Mouse (Mus musculus) layer of hippocampus, adult 2 months (tissue): Measurements from ENCODE around the gene Dhdh. TPM values are rescaled to one million over a fixed set of nuclear protein-coding genes. Genes with fewer than 3 reads are reported as not detected.

Experiments
- DNase-seq, 2 experiments: peaks; one replicate each; pipeline ENCODE4 v3.0.0; 2022; ENCODE audit warnings: low spot score in 2 of 2
- H3K27ac ChIP-seq: fragments of 200-600 bp; 2 replicates; pipeline ENCODE4 v1.8.1; 2022
- H3K4me3 ChIP-seq: fragments of 200-600 bp; 2 replicates; pipeline ENCODE4 v1.8.1; 2022; ENCODE audit warnings: mild to moderate bottlenecking
- CTCF ChIP-seq: fragments of 200-600 bp; conservative IDR thresholded peaks from 2 replicates; pipeline ENCODE4 v1.8.1; 2022; ENCODE audit warnings: antibody characterized with exemption, mild to moderate bottlenecking, moderate library complexity
- total RNA-seq, 2 experiments: library from RNA; stranded (reverse); gene quantifications; 2 replicates each; pipeline ENCODE4 v1.2.3; 2021

The Dhdh gene
- total RNA-seq, 2 experiments from 2014 or later, result 4.3 to 4.4 TPM

DNA sequence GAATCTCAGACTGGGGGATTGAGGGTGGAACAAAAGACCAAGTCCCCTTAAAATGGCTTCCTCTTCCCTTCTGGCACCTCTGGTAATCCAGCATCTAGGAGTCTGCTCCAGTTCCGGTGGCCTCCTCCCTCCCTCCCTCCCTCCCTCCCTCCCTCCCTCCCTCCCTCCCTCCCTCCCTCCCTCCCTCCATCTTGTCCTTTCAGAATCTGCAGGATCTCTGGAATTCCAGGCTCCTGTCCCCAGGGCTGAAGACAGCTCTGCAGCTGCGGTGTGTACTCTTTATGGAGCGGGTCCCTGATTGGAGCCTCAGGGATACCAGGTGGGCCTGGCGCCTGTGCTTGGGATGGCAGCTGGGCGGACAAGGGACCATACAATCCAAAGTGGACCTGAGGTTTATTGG lies 27.3 kb downstream of the Dhdh start:
- Histone ChIP-seq H3K4me3 (no peak overlapping the region), H3K27ac (peak overlapping the region; percentile 94)
- DNase-seq, result no peak
- no peak for TF ChIP-seq CTCF

DNA sequence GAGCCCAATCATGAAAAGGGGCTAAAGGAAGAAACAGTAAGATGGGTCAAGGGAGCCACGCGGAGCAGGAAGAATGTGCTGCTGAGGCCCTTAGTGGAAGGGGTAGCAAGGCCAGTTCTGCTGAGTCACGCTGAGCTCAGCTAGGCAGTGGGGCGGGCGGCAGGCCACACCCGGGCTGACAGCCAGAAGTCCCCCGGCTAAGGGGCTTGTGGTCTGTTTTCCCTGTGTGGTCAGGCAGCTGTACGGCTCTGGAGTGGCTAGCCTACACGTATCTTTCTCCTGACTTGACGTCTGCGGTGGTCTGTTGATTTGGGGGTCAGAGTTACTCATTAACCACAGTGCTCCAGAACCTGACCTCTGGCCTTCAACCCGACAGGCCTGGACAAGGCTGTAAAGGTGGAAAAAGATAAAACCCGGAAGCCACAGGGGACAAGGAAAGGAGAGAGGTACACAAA lies 27.7 kb downstream of the Dhdh start:
- DNase-seq, result no peak
- H3K4me3 ChIP-seq, result no peak overlapping the region
- peak overlapping the region; percentile 94 for H3K27ac ChIP-seq
- no peak for TF ChIP-seq CTCF

DNA sequence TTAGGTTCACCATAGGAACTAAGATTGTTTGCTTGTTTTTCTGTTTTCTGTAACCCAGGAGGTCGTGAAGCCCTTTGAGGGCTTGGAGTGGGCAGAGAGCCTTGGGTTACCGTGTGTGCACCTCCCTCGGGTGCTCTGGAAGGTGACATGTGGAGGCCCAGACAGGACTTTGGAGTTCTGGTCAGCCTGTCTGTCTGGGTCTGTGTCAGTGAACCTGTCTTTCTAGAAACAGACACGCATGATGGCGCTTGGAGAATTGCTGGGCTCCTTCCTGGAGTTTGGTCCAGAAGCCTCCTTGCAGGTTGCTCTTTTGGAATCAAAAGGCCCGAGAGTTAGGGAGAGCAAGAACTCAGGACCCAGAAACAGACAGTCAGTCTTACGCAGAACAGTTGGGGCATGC lies 28.2 kb downstream of the Dhdh start:
- peak overlapping the region; percentile 96 for H3K4me3 ChIP-seq
- H3K27ac ChIP-seq, result peak overlapping the region; percentile 94
- no peak for DNase-seq
- TF ChIP-seq CTCF, result no peak

DNA sequence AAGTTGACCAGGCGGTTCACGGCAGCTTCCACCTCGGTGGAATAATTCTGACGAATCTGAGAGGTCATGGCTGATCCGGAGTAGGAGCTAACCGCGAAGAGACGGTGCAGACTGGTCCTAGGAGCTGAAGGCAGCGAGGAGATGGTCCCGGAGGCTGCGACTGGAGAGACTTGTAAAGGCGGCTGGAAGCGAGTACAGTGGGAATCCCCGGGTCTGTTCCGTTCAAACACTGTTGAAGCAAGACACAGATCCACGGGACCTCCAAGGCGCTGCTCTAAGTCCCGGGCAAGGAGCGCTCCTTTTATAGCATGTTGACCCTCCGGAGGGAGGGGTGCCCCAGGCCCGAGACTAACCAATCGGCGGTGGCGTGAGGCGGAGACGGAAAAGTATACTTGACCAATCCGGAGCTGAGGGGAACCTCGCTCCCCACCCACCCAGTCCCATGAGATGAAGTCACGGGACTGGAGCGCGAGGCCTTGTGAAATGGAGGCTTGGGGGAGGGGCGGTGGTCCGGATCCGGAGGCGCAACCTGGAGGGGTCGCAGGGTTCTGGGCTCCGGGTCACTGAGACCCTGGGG lies 29.0 kb downstream of the Dhdh start, which contains the start of gene Ftl1:
Gene Ftl1, minus strand, starts transcription at position 321 of the 577 bp plus-strand sequence.
- peak within 1 kb of the TSS; percentile 94 for H3K27ac ChIP-seq
- peak within 1 kb of the TSS; percentile 96 for H3K4me3 ChIP-seq
- DNase-seq, result peak; percentile 95 to 98

DNA sequence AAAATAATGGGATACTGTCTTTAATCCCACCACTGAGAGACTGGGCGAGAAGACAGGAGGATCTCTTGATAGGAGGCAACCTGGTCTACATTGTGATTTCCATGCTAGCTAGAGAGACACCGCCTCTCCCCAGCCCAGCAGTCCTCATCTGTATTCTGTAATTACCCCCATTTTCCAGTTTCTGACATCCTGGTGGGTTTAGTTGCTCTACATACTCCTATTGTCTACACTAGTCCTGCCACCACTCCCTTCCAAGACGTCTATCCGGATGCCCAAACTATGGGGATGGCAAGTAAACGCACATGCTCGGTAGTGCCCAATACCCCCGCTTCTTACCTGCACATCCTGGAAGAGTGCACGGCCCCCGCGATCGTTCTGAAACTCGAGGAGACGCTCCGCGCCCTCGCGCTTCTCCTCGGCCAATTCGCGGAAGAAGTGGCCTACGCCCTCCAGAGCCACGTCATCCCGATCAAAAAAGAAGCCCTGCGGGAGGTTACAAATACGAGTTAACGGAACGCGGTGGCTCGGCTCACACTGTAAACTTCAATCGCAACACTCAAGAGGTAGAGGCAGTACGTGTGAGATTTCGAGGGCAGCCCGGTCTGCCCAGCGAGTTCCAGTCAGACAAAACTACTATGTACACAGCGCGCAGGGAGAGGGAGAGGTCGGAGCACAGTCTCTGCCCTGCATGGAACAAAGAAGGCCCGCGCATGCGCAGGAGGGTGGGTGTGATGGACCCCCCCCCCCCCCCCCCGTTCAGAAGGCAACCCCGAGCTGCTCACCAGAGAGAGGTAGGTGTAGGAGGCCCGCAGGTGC lies 29.6 kb downstream of the Dhdh start:
- DNase-seq, result peak; percentile 57 to 79
- H3K4me3 ChIP-seq, result peak overlapping the region; percentile 96
- no peak for TF ChIP-seq CTCF

DNA sequence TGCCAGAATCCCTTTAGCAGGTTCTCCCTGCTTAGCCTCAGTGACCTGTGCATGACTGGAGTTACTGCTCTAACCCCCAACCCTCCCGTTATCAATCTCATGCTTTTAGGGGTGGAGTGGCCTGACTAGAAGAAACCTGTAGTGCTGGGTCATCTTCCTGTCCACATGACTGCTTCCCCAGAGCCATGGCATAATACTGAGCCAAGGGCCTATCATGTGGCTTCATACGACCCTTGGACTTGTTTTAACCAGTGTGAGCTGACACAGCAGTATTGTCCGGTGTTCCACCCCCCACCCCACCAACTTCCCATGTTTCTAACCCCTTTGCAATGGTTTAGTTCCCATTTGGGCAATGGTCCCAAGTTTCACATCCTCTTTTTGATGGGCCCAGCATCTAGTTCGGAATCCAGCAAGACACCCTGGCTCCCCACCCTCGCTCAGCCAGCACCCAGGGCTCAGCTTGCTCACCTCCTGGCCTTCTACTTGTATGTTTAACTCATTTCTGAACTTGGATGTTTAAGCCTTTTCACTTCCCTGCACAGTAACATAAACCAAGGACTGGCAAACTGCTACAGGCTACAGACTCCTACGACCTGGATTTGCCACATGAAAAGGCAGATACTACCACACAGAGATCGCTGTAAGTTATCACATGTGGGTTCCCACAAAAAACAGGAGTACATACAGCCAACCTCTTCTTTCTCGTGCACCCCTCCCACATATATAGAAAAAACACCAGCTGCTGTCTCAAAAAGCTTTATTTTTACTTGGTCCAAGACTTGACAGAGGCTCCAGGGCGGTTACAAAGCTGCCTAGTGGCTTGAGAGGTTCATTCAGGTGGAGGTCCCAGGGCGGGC lies 31.2 kb downstream of the Dhdh start:
- peak overlapping the region; percentile 72 for H3K27ac ChIP-seq
- H3K4me3 ChIP-seq, result peak overlapping the region; percentile 96
- no peak for TF ChIP-seq CTCF
- no peak for DNase-seq

More for the DNA sequence above, 29.6 kb downstream of the Dhdh start:
- H3K27ac ChIP-seq, result peak overlapping the region; percentile 94

DNA sequence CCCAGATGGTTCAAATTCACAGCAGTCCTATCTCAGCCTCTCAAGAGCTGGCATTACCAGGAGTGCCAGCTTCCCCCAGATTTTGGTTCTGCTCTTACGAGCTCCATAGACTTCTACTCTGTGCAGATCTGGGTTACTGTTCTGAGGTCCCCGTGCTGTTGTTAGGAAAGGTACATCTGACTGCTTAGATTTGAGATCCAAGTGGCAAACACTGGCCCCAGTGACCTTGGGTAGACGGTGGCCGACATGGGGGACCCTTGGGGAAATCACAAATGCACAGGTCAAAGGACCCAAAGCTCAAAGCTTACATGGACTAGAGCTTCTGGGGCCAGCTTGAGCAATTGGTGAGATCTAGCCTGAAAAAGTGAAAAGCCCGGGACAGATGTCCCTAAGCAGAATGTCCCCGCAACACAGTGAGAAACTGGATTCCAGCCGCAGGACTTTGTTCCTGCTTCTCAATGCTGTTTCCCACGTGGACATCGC lies 31.8 kb downstream of the Dhdh start:
- no peak for TF ChIP-seq CTCF
- no peak overlapping the region; the same call in 1 of the 2 replicates for H3K4me3 ChIP-seq
- H3K27ac ChIP-seq, result peak overlapping the region; percentile 72
- no peak for DNase-seq

DNA sequence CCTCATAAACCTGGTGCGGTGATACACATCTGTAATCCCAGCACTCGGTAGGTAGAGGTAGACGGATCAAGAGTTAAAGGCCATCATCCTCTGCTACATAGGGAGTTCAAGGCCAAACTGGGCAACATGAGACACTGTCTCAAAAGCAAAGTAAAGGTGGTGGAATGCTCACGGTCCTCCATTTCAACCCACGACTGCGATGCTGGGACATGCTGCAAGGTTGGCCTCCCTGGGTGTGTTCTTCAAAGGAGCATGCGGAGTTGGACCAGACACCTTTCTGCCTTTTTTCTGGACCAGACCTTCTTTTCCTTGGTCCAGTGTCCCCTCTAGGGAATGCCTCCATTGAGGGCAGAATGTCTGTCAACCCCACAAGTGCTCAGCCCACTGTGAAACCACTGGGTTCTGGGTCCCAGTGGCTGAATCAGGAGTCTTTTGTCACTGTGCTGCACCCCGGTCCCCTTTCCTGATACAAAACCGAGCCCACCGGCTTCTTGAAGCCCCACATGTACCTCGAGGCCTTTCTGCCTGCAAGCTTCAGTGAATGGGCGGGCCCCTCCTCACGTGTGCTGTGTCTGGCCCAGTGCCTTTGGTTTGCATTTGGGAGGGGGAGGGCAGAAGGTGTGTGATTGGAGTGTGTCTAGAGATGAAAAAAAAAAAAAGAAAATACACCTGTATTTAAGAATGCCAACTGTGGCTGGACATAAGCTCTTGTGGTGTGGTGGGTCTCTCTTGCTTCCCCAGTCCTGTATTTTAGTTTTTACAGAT lies 32.5 kb downstream of the Dhdh start:
- DNase-seq, result no peak
- TF ChIP-seq CTCF, result no peak
- Histone ChIP-seq H3K27ac (peak overlapping the region; percentile 72; the same call in 1 of the 2 replicates), H3K4me3 (no peak overlapping the region)

DNA sequence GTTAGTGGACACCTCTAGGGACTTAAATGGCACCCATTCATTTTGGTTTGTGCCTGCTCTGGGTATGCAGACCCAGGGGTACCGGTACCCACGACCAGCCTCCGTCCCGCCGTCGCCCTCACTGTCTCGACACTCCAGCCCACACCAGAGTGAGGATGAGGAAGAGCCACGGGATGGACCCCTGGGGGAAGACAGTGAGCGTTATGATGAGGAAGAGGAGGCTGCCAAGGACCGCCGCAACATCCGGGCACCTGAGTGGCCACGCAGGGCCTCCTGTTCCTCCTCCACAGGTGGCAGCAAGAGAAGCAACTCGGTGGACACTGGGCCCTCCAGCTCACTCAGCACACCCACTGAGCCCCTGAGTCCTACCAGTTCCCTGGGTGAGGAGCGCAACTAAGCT lies 33.6 kb downstream of the Dhdh start:
- no peak for DNase-seq
- H3K4me3 ChIP-seq, result no peak overlapping the region
- no peak overlapping the region for H3K27ac ChIP-seq
- TF ChIP-seq CTCF, result no peak

DNA sequence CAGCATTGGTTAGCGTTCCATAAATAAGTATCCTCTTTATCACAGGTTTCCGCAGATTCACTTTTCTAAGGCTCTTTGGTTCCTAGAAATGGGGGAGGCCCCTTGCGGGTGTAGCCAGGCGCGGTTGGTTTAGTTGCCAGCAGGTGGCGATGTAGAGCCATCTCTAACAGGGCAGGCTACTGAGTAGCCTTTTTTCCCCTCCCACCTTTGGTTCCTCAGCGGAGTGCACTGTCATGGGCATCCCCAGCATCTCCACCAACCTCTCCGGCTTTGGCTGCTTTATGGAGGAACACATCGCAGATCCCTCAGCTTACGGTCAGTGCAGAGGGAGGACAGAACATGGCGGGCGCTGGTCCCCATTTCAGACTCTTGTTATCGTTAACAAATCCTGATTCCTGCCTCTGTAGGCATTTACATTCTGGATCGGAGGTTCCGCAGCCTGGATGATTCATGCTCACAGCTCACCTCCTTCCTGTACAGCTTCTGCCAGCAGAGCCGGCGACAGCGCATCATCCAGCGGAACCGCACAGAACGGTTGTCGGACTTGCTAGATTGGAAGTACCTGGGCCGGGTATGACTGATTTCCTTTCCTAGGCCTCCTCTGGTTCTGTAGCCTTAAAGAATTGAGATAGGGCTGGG lies 37.1 kb downstream of the Dhdh start:
- Histone ChIP-seq H3K4me3 (peak overlapping the region; percentile 53), H3K27ac (peak overlapping the region; percentile 86)
- DNase-seq, result peak; percentile 84 to 91
- TF ChIP-seq CTCF, result peak; percentile 96

DNA sequence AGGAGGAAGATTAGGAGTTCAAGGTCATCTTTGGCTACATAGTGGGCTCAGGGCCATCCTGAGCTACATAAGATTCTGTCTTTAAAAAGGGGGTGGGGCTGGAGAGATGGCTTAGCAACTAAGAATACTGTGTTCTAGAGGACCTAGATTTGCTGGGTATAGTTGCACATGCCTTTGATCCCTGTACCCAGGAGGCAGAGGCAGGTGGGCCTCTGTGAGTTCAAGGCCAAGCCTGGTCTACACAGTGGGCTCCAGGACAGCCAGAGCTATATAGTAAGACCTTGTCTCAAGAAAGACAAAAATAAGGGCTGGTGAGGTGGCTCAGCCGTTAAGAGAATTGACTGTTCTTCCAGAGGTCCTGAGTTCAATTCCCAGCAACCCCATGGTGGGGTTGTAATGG lies 38.6 kb downstream of the Dhdh start:
- no peak for DNase-seq
- TF ChIP-seq CTCF, result no peak
- Histone ChIP-seq H3K4me3 (no peak overlapping the region), H3K27ac (no peak overlapping the region)
